Mouse (Mus musculus): ENCODE measurements at regions not wholly inside any gene's neighbourhood (a gene's known extent, or its start where the extent isn't known, plus 50 kb on each side); places are given as distances from the start of the nearest gene placed in this dataset.

GRCm38 (mm10) chr12:70523379-70523778, 70.5 kb downstream of the Tmx1 start:
- ATAC-seq (replicated peaks; ENCODE audit: poor library complexity, severe bottlenecking), result no peak

- ATAC-seq (replicated peaks; ENCODE audit: poor library complexity, severe bottlenecking), result no peak
These were observed 71.8 kb downstream of the Tmx1 start for GRCm38 (mm10) chr12:70524703-70525102.

- ATAC-seq (replicated peaks; ENCODE audit: poor library complexity, severe bottlenecking), result no peak
These were observed 78.8 kb downstream of the Tmx1 start for GRCm38 (mm10) chr12:70531661-70532060.

- no peak for ATAC-seq (replicated peaks; ENCODE audit: poor library complexity, severe bottlenecking)
These were observed 79.3 kb downstream of the Tmx1 start for GRCm38 (mm10) chr12:70532225-70532624.

GRCm38 (mm10) chr12:70532843-70533242, 79.9 kb downstream of the Tmx1 start:
- ATAC-seq (replicated peaks; ENCODE audit: poor library complexity, severe bottlenecking), result no peak

GRCm38 (mm10) chr12:70533375-70533935, 80.6 kb downstream of the Tmx1 start:
- no peak for ATAC-seq (replicated peaks; ENCODE audit: poor library complexity, severe bottlenecking)

GRCm38 (mm10) chr12:70539124-70539523, 86.2 kb downstream of the Tmx1 start:
- no peak for ATAC-seq (replicated peaks; ENCODE audit: poor library complexity, severe bottlenecking)

GRCm38 (mm10) chr12:70539856-70540255, 87.0 kb downstream of the Tmx1 start:
- ATAC-seq (replicated peaks; ENCODE audit: poor library complexity, severe bottlenecking), result no peak

GRCm38 (mm10) chr12:70541432-70541831, 88.5 kb downstream of the Tmx1 start:
- no peak for ATAC-seq (replicated peaks; ENCODE audit: poor library complexity, severe bottlenecking)

GRCm38 (mm10) chr12:70543299-70543698, 90.4 kb downstream of the Tmx1 start:
- no peak for ATAC-seq (replicated peaks; ENCODE audit: poor library complexity, severe bottlenecking)

- no peak for ATAC-seq (replicated peaks; ENCODE audit: poor library complexity, severe bottlenecking)
These were observed 91.4 kb downstream of the Tmx1 start for GRCm38 (mm10) chr12:70544326-70544725.

GRCm38 (mm10) chr12:70544850-70545510, 92.1 kb downstream of the Tmx1 start:
- no peak for ATAC-seq (replicated peaks; ENCODE audit: poor library complexity, severe bottlenecking)

GRCm38 (mm10) chr12:70547199-70547598, 94.3 kb downstream of the Tmx1 start:
- ATAC-seq (replicated peaks; ENCODE audit: poor library complexity, severe bottlenecking), result no peak

GRCm38 (mm10) chr12:70549296-70549695, 96.4 kb downstream of the Tmx1 start:
- no peak for ATAC-seq (replicated peaks; ENCODE audit: poor library complexity, severe bottlenecking)

- ATAC-seq (replicated peaks; ENCODE audit: poor library complexity, severe bottlenecking), result no peak
These were observed 101.0 kb downstream of the Tmx1 start for GRCm38 (mm10) chr12:70553866-70554265.

GRCm38 (mm10) chr12:70554586-70554985, 101.7 kb downstream of the Tmx1 start:
- ATAC-seq (replicated peaks; ENCODE audit: poor library complexity, severe bottlenecking), result no peak

GRCm38 (mm10) chr12:70555723-70556122, 102.8 kb downstream of the Tmx1 start:
- no peak for ATAC-seq (replicated peaks; ENCODE audit: poor library complexity, severe bottlenecking)

- ATAC-seq (replicated peaks; ENCODE audit: poor library complexity, severe bottlenecking), result no peak
These were observed 103.9 kb downstream of the Tmx1 start for GRCm38 (mm10) chr12:70556820-70557219.

GRCm38 (mm10) chr12:70563446-70563845, 110.6 kb downstream of the Tmx1 start:
- ATAC-seq (replicated peaks; ENCODE audit: poor library complexity, severe bottlenecking), result no peak

- ATAC-seq (replicated peaks; ENCODE audit: poor library complexity, severe bottlenecking), result no peak
These were observed 122.8 kb downstream of the Tmx1 start for GRCm38 (mm10) chr12:70575665-70576064.

GRCm38 (mm10) chr12:70577769-70578168, 124.9 kb downstream of the Tmx1 start:
- no peak for ATAC-seq (replicated peaks; ENCODE audit: poor library complexity, severe bottlenecking)

- ATAC-seq (replicated peaks; ENCODE audit: poor library complexity, severe bottlenecking), result no peak
These were observed 126.5 kb downstream of the Tmx1 start for GRCm38 (mm10) chr12:70579328-70579905.

Data from granulocyte monocyte progenitor cell, adult 5-6 weeks (primary cell).